Mouse (Mus musculus) monocyte, adult 2 months (primary cell): ENCODE data around the gene Gm7978.
"Not testable (repeated sequence)": the region's sequence is repeated elsewhere in the genome, so short reads cannot be mapped to it uniquely, and the experiment has no call there.

Experiments
- DNase-seq, 2 experiments: peaks; one replicate each; pipeline ENCODE4 v3.0.0; 2022; ENCODE audit warnings: low spot score in 2 of 2, low read depth in 1 of 2

Gene Gm7978

GRCm38 (mm10) chr5:95736073-95736472, at the start of gene Gm7978:
Gm7978 (minus strand) TSS chr5:95736173.
- not testable (repeated sequence) for DNase-seq

- not testable (repeated sequence) for DNase-seq
Observed at GRCm38 (mm10) chr5:95775690-95776089, 39.7 kb upstream of the Gm7978 start, which contains the start of gene E330014E10Rik. E330014E10Rik (plus strand) TSS chr5:95775990.

- not testable (repeated sequence) for DNase-seq
Observed at GRCm38 (mm10) chr5:95741714-95742113, 5.7 kb upstream of the Gm7978 start, which contains the start of gene Gm7982. Gm7982 (plus strand) TSS chr5:95742014.
